Mouse (Mus musculus): ENCODE data around the gene Psma7. TPM values are rescaled to one million over a fixed set of nuclear protein-coding genes. Genes with fewer than 3 reads are reported as not detected.

Psma7 gene
- polyA plus RNA-seq, 1 experiment from 2014 or later: 423 TPM

DNA sequence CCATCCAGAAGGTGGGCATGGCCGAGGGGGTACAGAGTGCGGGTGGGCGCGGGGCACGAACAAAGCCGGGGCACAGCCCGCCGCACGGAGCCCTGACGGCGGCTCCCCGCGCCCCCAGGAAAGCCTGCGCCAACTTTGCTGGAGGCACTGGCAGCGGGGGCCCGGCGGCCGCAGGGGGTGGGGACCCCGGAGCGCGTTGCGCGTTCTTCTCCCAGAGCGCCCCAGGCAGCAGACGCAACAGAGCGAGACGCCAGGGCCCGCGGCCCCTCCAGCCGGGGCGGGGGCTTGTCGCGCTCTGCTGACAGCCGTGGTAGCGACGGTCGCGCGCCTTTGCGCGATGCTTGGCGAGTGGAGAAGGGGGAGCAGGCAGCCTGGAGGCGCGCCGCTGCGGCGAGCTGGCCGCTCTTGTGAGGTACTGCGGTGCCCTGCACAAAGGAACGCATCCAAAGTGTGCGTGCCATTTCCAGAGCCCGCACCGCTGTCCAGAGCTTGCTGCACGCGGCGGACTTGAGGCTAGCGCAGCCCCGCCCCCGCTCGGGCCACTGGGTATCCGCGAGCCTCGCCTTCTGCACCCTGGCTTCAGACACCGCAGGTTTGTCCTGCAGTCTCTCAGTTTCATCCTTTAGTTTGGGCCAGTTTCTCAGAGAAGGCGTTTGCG is 754 bp upstream of the Psma7 start:
- H3K4me3 ChIP-seq (replicated peaks): peak overlapping the region; percentile 75
- WGBS (ENCODE audit: insufficient replicate concordance): under 1% methylated on average over 63 of the region's 66 CpGs
- H3K9me3 ChIP-seq (replicated peaks): no peaks in the 10 kb centered on the region
- peak overlapping the region; percentile 100 for H3K4me2 ChIP-seq
- H3K27ac ChIP-seq: peak overlapping the region; percentile 89
- DNase-seq (peak; percentile 41), ATAC-seq (ENCODE audit: low read depth) (peak; percentile 4; the same call in 1 of the 2 replicates)
- H3K4me1 ChIP-seq (replicated peaks): peaks cover 38% of the 10 kb centered on the region
- H3K27me3 ChIP-seq: peaks cover 8% of the 10 kb centered on the region; the same call in 1 of the 2 replicates
- peak overlapping the region; percentile 94 for H3K9ac ChIP-seq
- peaks cover 20% of the 10 kb centered on the region for H3K36me3 ChIP-seq

DNA sequence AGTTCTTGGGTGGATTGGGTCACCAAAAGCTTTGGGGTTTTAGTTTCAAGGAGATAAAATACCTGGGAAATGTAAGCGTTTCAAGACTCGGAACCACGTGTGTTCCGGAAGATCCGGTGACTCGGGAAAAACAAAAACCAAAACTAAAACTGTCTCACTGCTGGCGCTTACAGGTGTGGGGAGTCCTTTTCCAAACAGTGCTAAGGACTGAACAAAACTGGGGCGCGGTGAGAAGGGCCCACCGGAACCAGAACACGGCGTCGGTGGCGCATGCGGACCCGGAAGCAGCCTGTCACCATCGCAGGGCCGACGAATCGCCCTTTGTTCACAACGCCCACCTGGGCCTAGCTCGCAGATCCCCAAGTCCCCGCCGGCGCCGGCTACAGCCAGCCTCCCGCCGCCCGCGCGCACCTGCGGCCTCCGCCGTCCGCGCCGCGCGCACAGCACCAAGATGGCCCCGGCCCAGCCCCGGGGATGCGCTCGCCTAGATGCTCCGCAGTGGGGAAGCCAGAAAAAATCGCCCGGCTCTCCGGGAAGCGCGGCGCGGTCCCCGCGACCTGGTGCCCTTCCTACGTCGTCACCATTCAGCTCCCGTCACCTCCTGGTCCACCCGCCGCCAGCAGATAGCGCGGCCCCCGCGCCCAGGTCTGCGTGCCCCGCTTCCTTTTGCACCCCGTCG is 517 bp downstream of the Psma7 start:
- peak overlapping the region; percentile 94 for H3K9ac ChIP-seq
- DNase-seq: no peak
- H3K27me3 ChIP-seq: peaks cover 8% of the 10 kb centered on the region; the same call in 1 of the 2 replicates
- peaks cover 38% of the 10 kb centered on the region for H3K4me1 ChIP-seq (replicated peaks)
- H3K4me3 ChIP-seq (replicated peaks): peak overlapping the region; percentile 75
- no peaks in the 10 kb centered on the region for H3K9me3 ChIP-seq (replicated peaks)
- under 1% methylated on average over 66 of the region's 66 CpGs for WGBS (ENCODE audit: insufficient replicate concordance)
- H3K36me3 ChIP-seq: peaks cover 33% of the 10 kb centered on the region
- ATAC-seq (ENCODE audit: low read depth): peak; percentile 60
- peak overlapping the region; percentile 100 for H3K4me2 ChIP-seq
- H3K27ac ChIP-seq: peak overlapping the region; percentile 89

DNA sequence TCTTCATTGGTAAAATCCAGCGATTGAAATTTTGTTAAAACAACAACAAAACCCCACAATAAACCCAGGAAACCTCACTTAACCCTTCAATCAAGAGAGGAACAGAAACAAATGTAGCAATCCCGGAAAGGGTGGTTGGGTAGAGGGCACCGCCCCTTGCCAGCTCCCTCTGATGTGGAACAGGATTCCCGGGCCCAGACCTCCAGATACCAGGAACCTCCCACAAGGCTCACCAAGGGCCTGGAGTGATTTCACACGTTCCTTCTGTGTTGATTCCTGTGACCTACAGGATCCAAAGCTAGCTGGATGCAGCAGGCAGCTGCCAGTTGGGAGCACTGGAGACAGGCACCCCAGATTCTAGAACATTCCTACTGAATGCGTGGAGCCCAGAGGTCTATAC is 1.8 kb downstream of the Psma7 start:
- Histone ChIP-seq H3K4me2 (peak overlapping the region; percentile 100), H3K27me3 (peaks cover 8% of the 10 kb centered on the region; the same call in 1 of the 2 replicates), H3K4me3 (replicated peaks) (peak overlapping the region; percentile 75), H3K9me3 (replicated peaks) (no peaks in the 10 kb centered on the region), H3K27ac (peak overlapping the region; percentile 89; the same call in 1 of the 2 replicates), H3K4me1 (replicated peaks) (peaks cover 38% of the 10 kb centered on the region), H3K36me3 (peaks cover 46% of the 10 kb centered on the region), H3K9ac (peak overlapping the region; percentile 94)
- DNase-seq: no peak
- no peak for ATAC-seq (ENCODE audit: low read depth)
- 49% methylated on average over 6 of the region's 6 CpGs for WGBS (ENCODE audit: insufficient replicate concordance)

DNA sequence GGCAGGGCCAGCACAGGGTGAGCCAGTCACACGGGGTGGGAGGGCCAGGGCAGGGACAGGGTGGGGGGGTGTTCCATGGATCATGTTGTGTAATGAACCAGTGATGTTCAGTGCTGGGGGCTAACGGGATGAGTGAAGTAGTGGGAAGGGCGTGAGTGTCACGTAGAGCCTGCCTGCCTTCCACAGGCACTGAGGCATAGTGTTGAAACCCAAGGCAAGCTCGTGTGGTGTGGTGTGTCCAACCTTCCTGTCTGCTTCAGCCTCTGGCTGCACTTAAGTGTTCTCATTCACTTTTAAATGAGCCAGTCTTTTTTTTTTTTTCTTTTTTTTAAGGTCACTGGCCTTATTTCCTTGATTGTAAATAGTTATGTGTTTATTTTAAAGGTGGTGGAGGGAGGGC is 7.5 kb downstream of the Psma7 start:
- no peak overlapping the region for H3K4me3 ChIP-seq (replicated peaks)

DNA sequence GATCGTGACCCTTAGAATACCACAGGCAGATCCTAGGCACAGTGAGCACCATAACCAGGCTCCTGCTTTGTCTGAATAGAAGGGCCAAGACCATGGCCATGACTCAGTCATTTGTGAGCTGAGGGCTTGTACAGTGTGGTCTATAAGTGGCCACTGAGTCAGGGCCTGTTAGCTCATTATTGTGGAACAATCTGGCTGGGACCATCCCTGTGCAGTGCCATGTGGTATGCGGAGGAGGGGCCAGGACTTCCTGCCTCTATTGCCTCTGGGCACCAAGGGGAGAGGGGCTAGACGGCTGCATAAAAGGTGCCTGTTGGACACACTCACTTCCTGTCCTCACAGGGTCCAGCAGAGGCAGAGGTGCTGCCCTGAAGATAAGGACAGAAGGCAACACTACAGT is 8.3 kb downstream of the Psma7 start:
- no peak overlapping the region for H3K27ac ChIP-seq
- H3K4me1 ChIP-seq (replicated peaks): 0 out of 2 replicates have a peak, but pooled peaks cover 3% of the 10 kb centered on the region
- H3K36me3 ChIP-seq: peaks cover 99% of the 10 kb centered on the region
- H3K27me3 ChIP-seq: no peaks in the 10 kb centered on the region
- ATAC-seq (ENCODE audit: low read depth) (peak; percentile 36), DNase-seq (no peak)
- H3K4me3 ChIP-seq (replicated peaks): no peak overlapping the region
- 63% methylated on average over 3 of the region's 3 CpGs for WGBS (ENCODE audit: insufficient replicate concordance)
- H3K9ac ChIP-seq: no peak overlapping the region
- no peak overlapping the region for H3K4me2 ChIP-seq
- no peaks in the 10 kb centered on the region for H3K9me3 ChIP-seq (replicated peaks)

More for the DNA sequence above, 7.5 kb downstream of the Psma7 start:
- H3K4me2 ChIP-seq: no peak overlapping the region
- ATAC-seq (ENCODE audit: low read depth) (no peak), DNase-seq (no peak)
- peaks cover 6% of the 10 kb centered on the region for H3K4me1 ChIP-seq (replicated peaks)
- WGBS (ENCODE audit: insufficient replicate concordance): 63% methylated on average over 5 of the region's 5 CpGs
- no peak overlapping the region for H3K9ac ChIP-seq
- H3K27ac ChIP-seq: no peak overlapping the region
- no peaks in the 10 kb centered on the region for H3K9me3 ChIP-seq (replicated peaks)
- H3K27me3 ChIP-seq: no peaks in the 10 kb centered on the region
- H3K36me3 ChIP-seq: peaks cover 99% of the 10 kb centered on the region

DNA sequence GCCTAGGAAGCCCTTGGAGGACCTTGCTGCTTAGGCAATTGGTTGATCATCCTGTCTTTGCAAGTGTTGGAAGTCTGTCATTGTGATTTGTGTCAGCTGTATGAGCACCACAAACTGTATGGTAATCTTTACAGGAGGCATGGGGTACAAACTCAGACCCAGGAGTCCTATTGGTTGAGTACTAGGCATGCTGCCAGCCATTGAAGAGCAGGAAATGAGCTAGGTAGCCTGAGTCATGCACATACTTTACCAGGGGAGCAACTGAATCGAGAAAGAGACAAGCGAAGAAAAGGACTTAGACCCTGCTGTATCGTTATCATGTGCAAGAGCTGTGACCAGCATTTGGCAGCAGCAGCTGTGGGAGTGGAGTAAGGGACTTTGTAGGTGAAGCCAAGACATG is 9.3 kb downstream of the Psma7 start:
- Histone ChIP-seq H3K4me3 (replicated peaks) (no peak overlapping the region), H3K4me1 (replicated peaks) (peaks cover 8% of the 10 kb centered on the region), H3K4me2 (no peak overlapping the region), H3K9ac (no peak overlapping the region), H3K36me3 (peaks cover 99% of the 10 kb centered on the region), H3K27me3 (no peaks in the 10 kb centered on the region), H3K9me3 (replicated peaks) (no peaks in the 10 kb centered on the region), H3K27ac (no peak overlapping the region)
- WGBS (ENCODE audit: insufficient replicate concordance): 73% methylated on average over 3 of the region's 3 CpGs
- DNase-seq: no peak
- ATAC-seq (ENCODE audit: low read depth): no peak

DNA sequence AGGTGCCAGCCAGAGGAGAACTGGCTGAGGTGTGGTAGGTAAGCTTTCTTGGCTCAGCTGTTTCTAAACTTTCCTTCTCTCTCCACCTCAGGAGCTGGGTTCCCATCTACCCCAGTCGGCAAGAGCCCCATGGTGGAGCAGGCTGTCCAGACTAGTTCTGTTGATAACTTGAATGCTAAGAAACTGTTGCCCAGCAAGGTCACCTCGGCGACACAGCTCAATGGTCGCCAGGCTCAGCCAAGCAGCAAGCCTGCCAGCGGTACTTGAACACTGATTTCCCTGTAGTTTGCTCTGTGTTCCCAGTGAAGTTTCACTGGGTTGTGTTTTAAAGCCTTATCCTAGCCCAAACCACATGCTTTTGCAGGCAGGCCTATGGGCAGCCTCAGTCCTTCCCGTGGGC is 11.0 kb downstream of the Psma7 start:
- Histone ChIP-seq H3K9me3 (replicated peaks) (no peaks in the 10 kb centered on the region), H3K4me1 (replicated peaks) (peaks cover 25% of the 10 kb centered on the region), H3K27me3 (no peaks in the 10 kb centered on the region), H3K36me3 (peaks cover 97% of the 10 kb centered on the region), H3K9ac (no peak overlapping the region), H3K27ac (no peak overlapping the region), H3K4me3 (replicated peaks) (no peak overlapping the region), H3K4me2 (no peak overlapping the region)
- ATAC-seq (ENCODE audit: low read depth) (no peak), DNase-seq (no peak)
- 80% methylated on average over 6 of the region's 6 CpGs for WGBS (ENCODE audit: insufficient replicate concordance)

DNA sequence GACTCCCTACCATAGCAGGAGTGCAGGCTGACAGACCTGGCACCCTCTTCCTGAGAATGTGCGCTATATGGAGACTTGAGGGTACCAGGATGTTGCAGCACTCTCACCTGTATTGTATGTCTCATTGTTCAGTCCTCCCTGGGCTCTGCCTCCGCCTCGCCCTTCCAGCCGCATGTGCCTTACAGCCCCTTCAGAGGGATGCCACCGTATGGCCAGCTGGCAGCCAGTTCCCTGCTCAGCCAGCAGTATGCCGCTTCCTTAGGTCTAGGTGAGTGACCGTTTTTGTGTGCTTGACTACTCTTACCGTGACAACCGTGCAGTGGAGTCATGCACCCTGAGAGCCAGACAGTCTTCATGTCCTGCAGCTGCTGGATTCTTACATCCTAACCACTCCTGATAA is 14.5 kb downstream of the Psma7 start:
- H3K4me3 ChIP-seq (replicated peaks): no peak overlapping the region
- WGBS (ENCODE audit: insufficient replicate concordance): 81% methylated on average over 9 of the region's 9 CpGs
- ATAC-seq (ENCODE audit: low read depth): no peak
- H3K27me3 ChIP-seq: peaks cover 5% of the 10 kb centered on the region; the same call in 1 of the 2 replicates
- no peak for DNase-seq
- H3K4me2 ChIP-seq: no peak overlapping the region
- no peak overlapping the region for H3K27ac ChIP-seq
- H3K36me3 ChIP-seq: peaks cover 62% of the 10 kb centered on the region
- no peak overlapping the region for H3K9ac ChIP-seq
- peaks cover 40% of the 10 kb centered on the region for H3K4me1 ChIP-seq (replicated peaks)
- no peaks in the 10 kb centered on the region for H3K9me3 ChIP-seq (replicated peaks)

DNA sequence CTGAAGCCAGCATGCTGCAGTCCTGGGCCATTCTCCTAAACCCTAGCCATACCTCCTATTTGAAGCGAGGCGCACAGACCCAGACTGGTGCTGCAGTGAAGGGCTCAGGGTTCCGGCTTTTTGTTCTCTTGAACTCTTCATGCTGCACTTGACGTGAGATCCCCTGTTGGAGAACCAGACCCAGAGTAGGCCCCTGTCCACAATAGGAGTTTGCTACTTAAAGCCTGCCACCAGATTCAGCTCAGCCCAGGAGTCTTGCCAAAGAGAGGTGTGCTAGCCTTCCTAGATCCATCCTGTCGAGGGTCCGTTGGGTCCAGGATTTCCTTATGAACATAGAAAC is 16.4 kb downstream of the Psma7 start:
- peaks cover 40% of the 10 kb centered on the region for H3K4me1 ChIP-seq (replicated peaks)
- DNase-seq: no peak
- H3K9ac ChIP-seq: peak overlapping the region; percentile 90
- 27% methylated on average over 6 of the region's 6 CpGs for WGBS (ENCODE audit: insufficient replicate concordance)
- no peak for ATAC-seq (ENCODE audit: low read depth)
- peaks cover 42% of the 10 kb centered on the region for H3K36me3 ChIP-seq
- no peaks in the 10 kb centered on the region for H3K9me3 ChIP-seq (replicated peaks)
- H3K27me3 ChIP-seq: peaks cover 22% of the 10 kb centered on the region
- H3K27ac ChIP-seq: peak overlapping the region; percentile 94
- peak overlapping the region; percentile 100 for H3K4me2 ChIP-seq
- peak overlapping the region; percentile 97 for H3K4me3 ChIP-seq (replicated peaks)

DNA sequence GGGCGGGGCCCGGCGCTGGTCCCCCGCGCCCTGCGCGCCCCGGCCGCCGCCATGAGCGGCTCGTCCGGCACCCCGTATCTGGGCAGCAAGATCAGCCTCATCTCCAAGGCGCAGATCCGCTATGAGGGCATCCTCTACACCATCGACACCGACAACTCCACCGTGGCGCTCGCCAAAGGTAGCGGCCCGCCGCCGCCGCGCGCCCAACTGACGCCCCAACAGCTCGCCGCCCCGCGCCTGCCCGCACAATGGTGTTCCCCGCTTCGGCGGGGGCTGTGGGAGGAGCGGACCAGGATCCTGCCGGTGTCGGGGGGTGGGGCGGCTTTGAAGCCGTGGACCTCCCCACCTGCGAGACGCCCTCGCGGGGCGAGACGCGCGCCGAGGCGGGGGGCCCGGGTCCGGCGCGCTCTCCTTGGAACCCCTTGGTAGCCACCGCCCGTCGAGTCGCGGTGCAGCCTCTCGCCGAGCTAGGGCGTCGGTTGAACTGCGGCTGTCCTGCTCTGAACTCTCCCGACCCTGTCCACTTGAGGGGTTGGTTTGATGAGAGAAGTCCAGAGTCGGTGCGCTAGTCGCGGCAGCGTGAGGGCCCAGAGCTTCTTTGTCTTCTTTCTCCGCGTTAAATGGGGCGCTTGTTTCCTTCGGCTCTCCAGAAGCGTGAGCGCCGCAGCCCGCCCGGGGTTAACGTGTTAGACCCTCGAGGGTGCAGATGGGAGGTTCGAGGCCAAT is 16.9 kb downstream of the Psma7 start:
- Histone ChIP-seq H3K4me1 (replicated peaks) (peaks cover 40% of the 10 kb centered on the region), H3K27ac (peak overlapping the region; percentile 94), H3K27me3 (peaks cover 27% of the 10 kb centered on the region), H3K4me3 (replicated peaks) (peak overlapping the region; percentile 97), H3K36me3 (peaks cover 37% of the 10 kb centered on the region), H3K9ac (peak overlapping the region; percentile 90), H3K9me3 (replicated peaks) (no peaks in the 10 kb centered on the region), H3K4me2 (peak overlapping the region; percentile 100)
- DNase-seq (peak; percentile 45), ATAC-seq (ENCODE audit: low read depth) (no peak; the same call in 1 of the 2 replicates)
- WGBS (ENCODE audit: insufficient replicate concordance): under 1% methylated on average over 78 of the region's 84 CpGs

DNA sequence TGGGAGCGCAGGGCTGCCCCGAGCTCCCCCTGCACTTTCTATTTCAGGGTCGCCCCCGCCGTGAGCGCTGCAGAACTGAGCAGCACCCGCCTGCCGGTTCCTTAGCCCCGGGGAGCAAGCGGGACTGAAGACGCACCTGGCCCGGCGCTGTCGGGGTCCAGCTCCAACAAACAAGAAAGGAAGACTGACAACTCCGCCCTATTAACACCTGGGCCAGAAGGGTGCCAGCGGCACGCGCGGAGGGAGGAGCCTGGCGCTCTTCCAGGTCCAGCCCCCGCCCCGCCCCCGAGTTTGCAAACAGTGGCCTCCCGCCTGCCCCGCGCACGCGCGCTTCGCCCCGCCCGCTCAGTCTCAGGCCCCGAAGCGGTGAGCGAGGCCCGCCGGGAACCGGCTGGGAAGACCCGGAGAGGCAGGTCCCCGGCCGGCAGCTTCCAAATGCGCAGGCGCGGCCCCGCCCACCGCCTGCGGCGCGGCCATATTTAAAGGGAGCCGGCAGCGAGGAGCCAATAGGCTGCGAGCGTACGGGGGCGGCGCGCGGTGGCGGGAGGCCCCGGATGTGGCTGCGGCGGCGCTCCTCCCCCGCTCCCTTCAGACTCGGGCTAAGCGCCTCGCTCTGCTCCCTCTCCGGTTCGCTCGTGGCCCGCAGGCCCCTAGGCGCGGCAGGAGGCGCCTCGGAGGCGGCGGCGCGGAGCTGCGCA is 17.7 kb downstream of the Psma7 start, which contains the start of gene Lsm14b:
Gene Lsm14b (plus strand): TSS at position 587 of the 698 bp plus-strand sequence.
- Histone ChIP-seq H3K27me3 (peaks cover 33% of the 10 kb centered on the region), H3K27ac (peak within 1 kb of the TSS; percentile 94), H3K9me3 (replicated peaks) (no peaks in the 10 kb centered on the region), H3K4me3 (replicated peaks) (peak within 1 kb of the TSS; percentile 97), H3K4me2 (peak within 1 kb of the TSS; percentile 100), H3K9ac (peak within 1 kb of the TSS; percentile 90), H3K36me3 (peaks cover 30% of the 10 kb centered on the region), H3K4me1 (replicated peaks) (peaks cover 40% of the 10 kb centered on the region)
- under 1% methylated on average over 80 of the region's 80 CpGs for WGBS (ENCODE audit: insufficient replicate concordance)
- ATAC-seq (ENCODE audit: low read depth) (peak; percentile 95), DNase-seq (peak; percentile 99)

Data from liver, embryonic 13.5 days (tissue).